10 mouse cellular contexts compared by ENCODE assay signal in the genomic region with DNA sequence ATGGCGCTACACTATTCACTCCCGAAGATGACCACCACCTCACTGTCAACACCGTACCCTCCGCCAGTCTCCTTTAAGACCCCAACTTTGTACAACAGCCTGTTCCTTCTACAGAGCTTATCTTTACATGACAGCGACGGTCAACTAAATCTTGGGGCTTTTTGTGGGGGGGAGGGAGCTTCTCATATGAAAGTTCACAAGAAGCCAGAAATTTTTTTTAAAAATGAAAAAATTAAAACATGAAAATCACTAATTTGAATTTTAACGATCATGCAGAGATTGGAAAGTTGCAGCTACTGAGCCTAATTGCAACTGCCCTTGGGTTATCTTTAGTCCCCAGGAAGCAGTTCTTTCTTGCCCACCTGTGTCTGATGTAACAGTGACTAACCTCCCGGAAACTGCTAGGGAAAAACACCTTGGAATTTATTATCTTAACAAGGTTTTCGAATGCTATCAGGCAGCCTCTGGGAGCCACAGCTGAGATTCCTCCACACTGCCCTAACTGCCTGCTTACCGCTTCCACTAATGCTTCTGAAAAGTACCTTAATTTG. TPM values are rescaled to one million over a fixed set of nuclear protein-coding genes. Genes with fewer than 3 reads are reported as not detected.
A peak's percentile ranks its signal among the peaks of the same experiment; 100 is the strongest.
DNase-seq lines count a peak whose midpoint lies in the region; ATAC-seq and TF ChIP-seq lines count a peak whose summit lies in the region.
"Had no signal": no experiment of that assay in that cellular context is flagged by ENCODE, and none has a peak within 500 bp of the region (broad histone marks: within the 10 kb centered on the region; RNA-seq: fewer than 3 reads in every experiment).

No protein-coding gene starts in this region.

- no peak for ATAC-seq in midbrain, postnatal 0 days (ENCODE audit: low FRiP score)
- no peak for ATAC-seq in midbrain, embryonic 14.5 days (ENCODE audit: low FRiP score, low TSS enrichment)
- peak; percentile 6; the same call in 1 of the 2 replicates for ATAC-seq in intestine, embryonic 16.5 days
- ATAC-seq in stomach, embryonic 14.5 days (ENCODE audit: insufficient number of reproducible peaks, insufficient read depth, low FRiP score, low read depth): no peak

- H3K36me3 ChIP-seq in heart, embryonic 10.5 days: no peaks in the 10 kb centered on the region
- H3K36me3 ChIP-seq in midbrain, postnatal 0 days (ENCODE audit: insufficient read depth, low read length): no peaks in the 10 kb centered on the region
- H3K36me3 ChIP-seq in midbrain, embryonic 14.5 days (ENCODE audit: control insufficient read depth, insufficient read depth, low read length): no peaks in the 10 kb centered on the region
- H3K36me3 ChIP-seq in intestine, embryonic 16.5 days (ENCODE audit: control insufficient read depth, insufficient read depth, low read length): no peaks in the 10 kb centered on the region
- no peaks in the 10 kb centered on the region for H3K36me3 ChIP-seq in stomach, embryonic 14.5 days (ENCODE audit: control insufficient read depth, insufficient read depth, low read length)

- 42% methylated on average over 10 of the region's 10 CpGs for WGBS in heart, embryonic 10.5 days
- 83% methylated on average over 10 of the region's 10 CpGs for WGBS in midbrain, postnatal 0 days
- 89% methylated on average over 10 of the region's 10 CpGs for WGBS in midbrain, embryonic 14.5 days
- 50% methylated on average over 10 of the region's 10 CpGs for WGBS in intestine, embryonic 16.5 days
- 45% methylated on average over 10 of the region's 10 CpGs for WGBS in stomach, embryonic 14.5 days

- peak overlapping the region; percentile 88 for H3K4me3 ChIP-seq in heart, embryonic 10.5 days
- no peak overlapping the region for H3K4me3 ChIP-seq in midbrain, postnatal 0 days (ENCODE audit: low read depth, low read length)
- H3K4me3 ChIP-seq in midbrain, embryonic 14.5 days (replicated peaks; ENCODE audit: low read depth, low read length): no peak overlapping the region
- peak overlapping the region; percentile 80 for H3K4me3 ChIP-seq in intestine, embryonic 16.5 days (ENCODE audit: low read length)
- H3K4me3 ChIP-seq in stomach, embryonic 14.5 days (ENCODE audit: low read depth, low read length): peak overlapping the region; percentile 62; the same call in 1 of the 2 replicates

- peak overlapping the region; percentile 97; the same call in 1 of the 2 replicates for H3K4me2 ChIP-seq in midbrain, postnatal 0 days (ENCODE audit: low read depth, low read length, poor library complexity, severe bottlenecking)
- no peak overlapping the region; the same call in 1 of the 2 replicates for H3K4me2 ChIP-seq in midbrain, embryonic 14.5 days (ENCODE audit: low read length)
- H3K4me2 ChIP-seq in intestine, embryonic 16.5 days (ENCODE audit: low read depth, low read length): peak overlapping the region; percentile 83
- H3K4me2 ChIP-seq in stomach, embryonic 14.5 days (replicated peaks; ENCODE audit: low read depth, low read length): peak overlapping the region; percentile 61

- H3K9ac ChIP-seq in midbrain, postnatal 0 days (replicated peaks; ENCODE audit: low read length, poor library complexity, severe bottlenecking): no peak overlapping the region
- no peak overlapping the region for H3K9ac ChIP-seq in midbrain, embryonic 14.5 days (replicated peaks; ENCODE audit: low read length)
- H3K9ac ChIP-seq in intestine, embryonic 16.5 days (ENCODE audit: low read depth, low read length): peak overlapping the region; percentile 93
- no peak overlapping the region for H3K9ac ChIP-seq in stomach, embryonic 14.5 days (replicated peaks; ENCODE audit: low read depth, low read length)

- no peak for DNase-seq in heart, embryonic 10.5 days (ENCODE audit: low spot score)
- no peak for DNase-seq in heart, postnatal 25 days (ENCODE audit: low spot score)
- DNase-seq in midbrain, postnatal 0 days (ENCODE audit: low spot score): no peak
- no peak for DNase-seq in midbrain, embryonic 14.5 days
- no peak for DNase-seq in frontal cortex, adult 2 months (ENCODE audit: extremely low spot score in 1 of 2, low spot score in 1 of 2)
- DNase-seq in adipocyte (ENCODE audit: low spot score): no peak
- DNase-seq: cerebellum, adult 11 months had no signal

- TF ChIP-seq CTCF in midbrain, postnatal 0 days (IDR thresholded peaks at IDR 0.05): no peak

- H3K9me3 ChIP-seq in heart, embryonic 10.5 days: no peaks in the 10 kb centered on the region
- H3K9me3 ChIP-seq in midbrain, postnatal 0 days (ENCODE audit: low read length): no peaks in the 10 kb centered on the region
- no peaks in the 10 kb centered on the region for H3K9me3 ChIP-seq in midbrain, embryonic 14.5 days (ENCODE audit: control insufficient read depth, low read length)
- H3K9me3 ChIP-seq in intestine, embryonic 16.5 days (ENCODE audit: control insufficient read depth, low read length): no peaks in the 10 kb centered on the region
- H3K9me3 ChIP-seq in stomach, embryonic 14.5 days (ENCODE audit: control insufficient read depth, low read depth, low read length): no peaks in the 10 kb centered on the region

- H3K4me1 ChIP-seq in heart, embryonic 10.5 days: peaks cover 54% of the 10 kb centered on the region
- H3K4me1 ChIP-seq in midbrain, postnatal 0 days (ENCODE audit: insufficient read depth, low read length): 0 out of 2 replicates have a peak, but pooled peaks cover 2% of the 10 kb centered on the region
- H3K4me1 ChIP-seq in midbrain, embryonic 14.5 days (ENCODE audit: control insufficient read depth, insufficient read depth, low read length): peaks cover 7% of the 10 kb centered on the region; the same call in 1 of the 2 replicates
- H3K4me1 ChIP-seq in intestine, embryonic 16.5 days (ENCODE audit: control insufficient read depth, insufficient read depth, low read length): peaks cover 28% of the 10 kb centered on the region
- H3K4me1 ChIP-seq in stomach, embryonic 14.5 days (ENCODE audit: control insufficient read depth, insufficient read depth, low read length): peaks cover 14% of the 10 kb centered on the region

- no peaks in the 10 kb centered on the region for H3K27me3 ChIP-seq in heart, embryonic 10.5 days (ENCODE audit: insufficient read depth, poor library complexity, severe bottlenecking)
- no peaks in the 10 kb centered on the region for H3K27me3 ChIP-seq in midbrain, postnatal 0 days (ENCODE audit: insufficient read depth, low read length)
- peaks cover 17% of the 10 kb centered on the region for H3K27me3 ChIP-seq in midbrain, embryonic 14.5 days (ENCODE audit: control insufficient read depth, insufficient read depth, low read length)
- no peaks in the 10 kb centered on the region for H3K27me3 ChIP-seq in intestine, embryonic 16.5 days (replicated peaks; ENCODE audit: control insufficient read depth, insufficient read depth, low read length)
- no peaks in the 10 kb centered on the region for H3K27me3 ChIP-seq in stomach, embryonic 14.5 days (ENCODE audit: control insufficient read depth, insufficient read depth, low read length)

- intact Hi-C loops in heart, postnatal 25 days (cut with DNase I): no loop called here

- H3K27ac ChIP-seq in heart, embryonic 10.5 days: no peak overlapping the region
- no peak overlapping the region for H3K27ac ChIP-seq in midbrain, postnatal 0 days (ENCODE audit: low read depth, low read length)
- no peak overlapping the region for H3K27ac ChIP-seq in midbrain, embryonic 14.5 days (replicated peaks; ENCODE audit: low read depth, low read length)
- H3K27ac ChIP-seq in intestine, embryonic 16.5 days (ENCODE audit: low read length): peak overlapping the region; percentile 95
- no peak overlapping the region for H3K27ac ChIP-seq in stomach, embryonic 14.5 days (ENCODE audit: low read length)

RNA-seq across cellular contexts. Expression of a gene that starts 1.4 kb away (rescaled TPM):
- 18.8 and 23.6 TPM in 2 replicates for polyA plus RNA-seq in heart, embryonic 10.5 days (2016; fragmentation: Nextera tagmentation; extraction: Ambion mirVana)
- total RNA-seq in heart, postnatal 25 days (2021): 10 to 100 TPM; 12.4 to 13.5 TPM
- total RNA-seq in midbrain, postnatal 0 days (2014; rRNA removed): 10.5 and 11.0 TPM in 2 replicates
- polyA plus RNA-seq in midbrain, postnatal 0 days (2015; fragmentation: Nextera tagmentation; extraction: Ambion mirVana): 3.8 and 5.1 TPM in 2 replicates
- 4.3 and 6.1 TPM in 2 replicates for polyA plus RNA-seq in midbrain, embryonic 14.5 days (2014; fragmentation: Nextera tagmentation; extraction: Ambion mirVana)
- polyA plus RNA-seq in intestine, embryonic 16.5 days (2015; fragmentation: Nextera tagmentation; extraction: Ambion mirVana): 28.6 and 33.3 TPM in 2 replicates
- 29.4 and 33.3 TPM in 2 replicates for polyA plus RNA-seq in stomach, embryonic 14.5 days (2014; fragmentation: Nextera tagmentation; extraction: Ambion mirVana)
- polyA plus RNA-seq in frontal cortex, adult 2 months (2012; rRNA removed): 17.9 and 22.5 TPM in 2 replicates

RNA-seq across cellular contexts. Expression of a gene that starts 32.2 kb away (rescaled TPM):
- not detected in 2 replicates for polyA plus RNA-seq in heart, embryonic 10.5 days (2016; fragmentation: Nextera tagmentation; extraction: Ambion mirVana)
- not detected for total RNA-seq in heart, postnatal 25 days (2021)
- total RNA-seq in midbrain, postnatal 0 days (2014; rRNA removed): 0.19 TPM in 1 of 2 replicates, not detected in the other
- 0.10 and 0.26 TPM in 2 replicates for polyA plus RNA-seq in midbrain, postnatal 0 days (2015; fragmentation: Nextera tagmentation; extraction: Ambion mirVana)
- not detected in 2 replicates for polyA plus RNA-seq in midbrain, embryonic 14.5 days (2014; fragmentation: Nextera tagmentation; extraction: Ambion mirVana)
- polyA plus RNA-seq in intestine, embryonic 16.5 days (2015; fragmentation: Nextera tagmentation; extraction: Ambion mirVana): not detected in 2 replicates
- not detected in 2 replicates for polyA plus RNA-seq in stomach, embryonic 14.5 days (2014; fragmentation: Nextera tagmentation; extraction: Ambion mirVana)
- not detected in 2 replicates for polyA plus RNA-seq in frontal cortex, adult 2 months (2012; rRNA removed)
- total RNA-seq: ES-E14 had no signal

RNA-seq across cellular contexts. Expression of a gene that starts 44.0 kb away (rescaled TPM):
- 87.9 and 92.0 TPM in 2 replicates for polyA plus RNA-seq in heart, embryonic 10.5 days (2016; fragmentation: Nextera tagmentation; extraction: Ambion mirVana)
- 10 to 100 TPM; 33.9 to 38.4 TPM for total RNA-seq in heart, postnatal 25 days (2021)
- total RNA-seq in midbrain, postnatal 0 days (2014; rRNA removed): 27.0 and 41.3 TPM in 2 replicates
- polyA plus RNA-seq in midbrain, postnatal 0 days (2015; fragmentation: Nextera tagmentation; extraction: Ambion mirVana): 140 and 144 TPM in 2 replicates
- 145 and 150 TPM in 2 replicates for polyA plus RNA-seq in midbrain, embryonic 14.5 days (2014; fragmentation: Nextera tagmentation; extraction: Ambion mirVana)
- 77.9 and 83.9 TPM in 2 replicates for polyA plus RNA-seq in intestine, embryonic 16.5 days (2015; fragmentation: Nextera tagmentation; extraction: Ambion mirVana)
- 86.7 and 97.6 TPM in 2 replicates for polyA plus RNA-seq in stomach, embryonic 14.5 days (2014; fragmentation: Nextera tagmentation; extraction: Ambion mirVana)
- 52.7 and 56.3 TPM in 2 replicates for polyA plus RNA-seq in frontal cortex, adult 2 months (2012; rRNA removed)

Comparison
In these comparisons a context has a peak if more than half of its experiments do, and no peak if none do; other contexts are left out.
1. H3K4me3 ChIP-seq: peak in heart, embryonic 10.5 days (single experiment), intestine, embryonic 16.5 days (single experiment) and stomach, embryonic 14.5 days (single experiment); none in midbrain, postnatal 0 days (single experiment) and midbrain, embryonic 14.5 days (single experiment).